Mouse (Mus musculus) bone marrow macrophage, adult 2 months (primary cell): ENCODE results near the gene Cyp2j12. TPM values are rescaled to one million over a fixed set of nuclear protein-coding genes. Genes with fewer than 3 reads are reported as not detected.
"Not testable (repeated sequence)": the region's sequence is repeated elsewhere in the genome, so short reads cannot be mapped to it uniquely, and the experiment has no call there.

ENCODE experiments used
- H3K27ac ChIP-seq: 2 replicates; pipeline ENCODE4 v1.5.1; 2012; ENCODE audit warnings: low read depth, low read length; ENCODE audit not compliant: insufficient read depth
- H3K4me1 ChIP-seq: 2 replicates; pipeline ENCODE4 v1.6.1; 2012; ENCODE audit warnings: low read length; ENCODE audit not compliant: control insufficient read depth, insufficient read depth
- H3K4me3 ChIP-seq: 2 replicates; pipeline ENCODE4 v1.5.1; 2012; ENCODE audit warnings: mild to moderate bottlenecking, low read length, moderate library complexity; ENCODE audit not compliant: insufficient read depth
- CTCF ChIP-seq: IDR thresholded peaks from 2 replicates; pipeline ENCODE4 v1.5.1; 2012; ENCODE audit warnings: low read depth, mild to moderate bottlenecking, low read length, moderate library complexity
- POLR2A ChIP-seq: IDR thresholded peaks from 2 replicates; pipeline ENCODE4 v1.6.1; 2012; ENCODE audit warnings: mild to moderate bottlenecking, low read depth, low read length, borderline replicate concordance
- polyA plus RNA-seq: library from polyadenylated mRNA; stranded (reverse); fragments of >200 nt; gene quantifications from 2 replicates; pipeline ENCODE4 v1.2.4, GENCODE M21; 2012; ENCODE audit not compliant: missing spikeins, insufficient read depth, insufficient read length

Gene Cyp2j12
- not detected in 2 replicates for polyA plus RNA-seq

DNA sequence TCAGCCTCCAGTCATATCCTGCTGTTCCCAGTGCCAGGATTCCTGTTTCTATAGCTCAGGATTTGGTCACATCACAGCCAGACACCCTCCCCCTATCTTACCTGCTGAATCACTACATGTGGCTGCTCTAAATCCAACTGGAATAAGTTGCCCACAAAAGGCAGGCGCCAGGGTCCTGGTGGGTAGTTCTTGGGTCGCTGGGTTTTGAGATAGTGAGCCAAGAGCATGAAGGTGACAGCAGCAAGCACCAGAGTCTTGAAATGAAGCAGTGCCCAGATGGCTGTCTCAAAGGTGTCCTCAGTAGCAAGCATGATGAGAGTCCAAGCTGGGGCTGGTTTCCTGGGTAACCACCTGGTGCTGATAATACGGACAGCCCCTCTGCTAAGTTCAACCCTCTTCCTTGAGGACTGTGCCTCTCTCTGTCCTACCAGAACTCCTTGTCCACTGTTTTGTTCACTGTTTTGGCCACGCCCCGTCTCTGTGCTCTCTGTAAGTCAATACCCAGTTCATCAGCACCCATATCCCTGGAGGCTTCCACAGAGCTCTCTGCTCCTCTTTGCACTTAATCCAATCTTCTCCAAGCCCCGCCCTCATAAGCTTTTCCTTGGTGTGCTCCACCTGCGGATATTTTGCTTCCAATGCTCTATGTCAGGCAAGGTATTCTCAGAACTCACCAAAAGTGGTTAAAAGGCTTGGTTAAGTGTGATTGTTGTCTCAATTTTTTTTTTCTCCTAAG, at the start of gene Cyp2j12:
Cyp2j12 (minus strand) TSS at position 421 of the 736 bp plus-strand sequence.
- TF ChIP-seq CTCF (no peak), POLR2A (no peak)
- H3K4me3 ChIP-seq, result no peak within 1 kb of the TSS
- H3K4me1 ChIP-seq, result no peaks in the 10 kb centered on the region
- H3K27ac ChIP-seq, result no peak within 1 kb of the TSS

DNA sequence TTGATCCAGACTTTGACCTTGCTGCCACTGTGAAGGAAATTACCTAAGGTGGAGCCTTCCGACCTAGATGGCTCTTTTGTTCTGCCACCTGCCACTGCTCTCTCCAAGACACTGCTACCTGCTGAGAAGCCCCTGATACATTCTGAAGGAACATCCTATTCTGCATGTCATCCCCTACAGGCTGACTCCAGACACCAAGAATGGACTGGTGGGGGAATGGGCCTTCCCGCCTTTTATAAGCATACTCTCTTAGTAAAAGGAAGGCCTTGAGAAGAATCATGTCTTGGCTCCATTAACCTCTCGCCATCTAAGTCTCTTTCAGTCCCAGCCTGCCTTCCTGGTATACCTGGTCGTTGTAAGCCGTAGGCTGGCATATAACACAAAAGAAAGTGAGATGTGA, 48.4 kb upstream of the Cyp2j12 start:
- not testable (repeated sequence) for H3K4me1 ChIP-seq, H3K27ac ChIP-seq, H3K4me3 ChIP-seq

- H3K4me1 ChIP-seq, H3K4me3 ChIP-seq, H3K27ac ChIP-seq: not testable (repeated sequence)
These were observed 47.7 kb upstream of the Cyp2j12 start for GRCm38 (mm10) chr4:96188671-96189070.

DNA sequence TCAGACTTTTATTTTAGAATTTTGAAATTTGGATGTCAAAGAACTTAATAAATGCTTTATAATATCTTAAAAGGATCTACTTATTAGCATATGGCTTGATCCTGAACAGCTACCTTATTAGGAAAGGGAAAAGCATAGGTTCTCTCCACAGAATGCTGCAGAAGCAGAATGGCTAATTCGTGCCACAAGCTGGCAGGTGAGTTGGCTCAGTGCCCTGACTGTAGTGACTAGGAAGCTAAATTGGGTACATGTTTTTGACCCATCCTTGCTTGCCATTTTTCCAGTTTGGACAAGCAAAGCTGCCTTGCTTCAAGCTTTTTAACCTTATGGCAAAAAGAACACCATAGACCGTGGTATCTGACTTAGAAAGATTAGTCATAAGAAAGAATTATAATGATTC, 47.2 kb upstream of the Cyp2j12 start:
- H3K27ac ChIP-seq, H3K4me1 ChIP-seq, H3K4me3 ChIP-seq: not testable (repeated sequence)

DNA sequence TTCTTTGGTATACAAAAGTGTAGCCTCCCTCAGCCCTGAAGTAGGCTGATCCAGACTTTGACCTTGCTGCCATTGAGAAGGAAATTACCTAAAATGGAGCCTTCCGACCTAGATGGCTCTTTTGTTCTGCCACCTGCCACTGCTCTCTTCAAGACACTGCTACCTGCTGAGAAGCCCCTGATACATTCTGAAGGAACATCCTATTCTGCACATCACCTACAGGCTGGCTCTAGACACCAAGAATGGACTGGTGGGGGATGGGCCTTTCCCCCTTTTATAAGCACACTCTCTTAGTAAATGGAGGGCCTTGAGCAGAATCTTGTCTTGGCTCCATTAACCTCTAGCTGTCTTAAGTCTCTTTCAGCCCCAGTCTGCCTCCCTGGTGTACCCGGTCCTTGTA, 43.8 kb upstream of the Cyp2j12 start:
- H3K4me3 ChIP-seq, H3K27ac ChIP-seq, H3K4me1 ChIP-seq: not testable (repeated sequence)

DNA sequence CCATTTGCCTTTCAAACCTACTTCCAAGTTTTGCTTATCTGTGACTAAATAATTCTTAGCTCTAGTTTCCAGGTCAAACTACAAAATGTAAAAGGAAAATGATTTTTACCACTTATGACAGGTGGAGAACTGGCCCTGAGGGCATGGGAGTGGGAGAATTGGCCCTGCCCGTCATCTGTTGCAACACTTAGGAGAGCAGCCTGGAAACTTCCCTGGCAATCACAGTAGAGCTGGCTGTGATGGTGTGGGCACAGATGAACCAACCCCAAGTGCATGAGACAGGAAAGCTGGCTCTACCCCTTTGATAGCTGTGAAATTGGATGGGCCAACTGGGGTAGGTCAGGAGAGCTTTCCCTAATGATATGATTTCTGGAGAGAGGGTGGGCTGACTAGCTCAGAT, 21.9 kb upstream of the Cyp2j12 start:
- TF ChIP-seq POLR2A (no peak), CTCF (no peak)
- Histone ChIP-seq H3K4me1 (no peaks in the 10 kb centered on the region), H3K27ac (no peak overlapping the region), H3K4me3 (no peak overlapping the region)

DNA sequence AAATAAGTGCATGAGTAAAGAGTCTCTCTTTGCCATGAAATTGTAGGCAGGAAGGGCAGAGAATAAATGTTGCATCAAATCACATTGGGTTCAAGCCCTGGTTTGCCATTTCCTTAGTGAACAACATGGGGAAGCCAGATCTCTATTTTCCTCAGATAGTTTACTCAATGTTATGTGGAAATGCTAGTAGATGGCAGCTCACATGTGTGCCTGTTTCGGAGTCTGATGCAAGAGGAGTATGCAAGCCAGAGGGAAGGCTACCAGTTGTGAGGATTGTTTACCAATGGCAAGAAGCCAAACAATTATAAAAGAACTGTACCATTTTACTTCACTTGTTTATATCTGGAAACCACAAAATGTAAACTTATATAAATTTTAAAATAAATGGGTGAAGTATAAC, 20.6 kb upstream of the Cyp2j12 start:
- TF ChIP-seq CTCF (no peak), POLR2A (no peak)
- H3K4me1 ChIP-seq, result no peaks in the 10 kb centered on the region
- no peak overlapping the region for H3K27ac ChIP-seq
- H3K4me3 ChIP-seq, result no peak overlapping the region

DNA sequence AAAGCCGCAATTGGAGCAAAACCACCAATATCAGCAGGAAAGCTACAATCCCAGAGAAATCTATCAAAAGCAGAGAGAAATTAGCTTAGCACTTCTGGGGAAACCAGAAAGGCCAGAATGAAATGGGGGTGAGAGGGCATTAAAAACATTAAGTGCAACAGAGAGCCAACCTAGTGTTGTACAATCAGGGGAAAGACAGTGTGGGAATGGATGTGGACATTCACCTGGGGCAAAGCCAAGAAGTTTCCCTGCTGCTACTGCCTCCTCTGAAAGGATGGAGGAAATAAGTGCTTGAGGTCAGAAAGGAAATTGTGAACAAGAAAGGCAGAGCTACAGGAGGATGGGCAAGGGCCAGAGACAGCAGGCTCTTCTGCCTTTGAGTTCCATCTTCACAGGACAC, 1.7 kb downstream of the Cyp2j12 start:
- Histone ChIP-seq H3K4me3 (no peak overlapping the region), H3K27ac (no peak overlapping the region), H3K4me1 (no peaks in the 10 kb centered on the region)
- TF ChIP-seq POLR2A, result no peak
- no peak for TF ChIP-seq CTCF

DNA sequence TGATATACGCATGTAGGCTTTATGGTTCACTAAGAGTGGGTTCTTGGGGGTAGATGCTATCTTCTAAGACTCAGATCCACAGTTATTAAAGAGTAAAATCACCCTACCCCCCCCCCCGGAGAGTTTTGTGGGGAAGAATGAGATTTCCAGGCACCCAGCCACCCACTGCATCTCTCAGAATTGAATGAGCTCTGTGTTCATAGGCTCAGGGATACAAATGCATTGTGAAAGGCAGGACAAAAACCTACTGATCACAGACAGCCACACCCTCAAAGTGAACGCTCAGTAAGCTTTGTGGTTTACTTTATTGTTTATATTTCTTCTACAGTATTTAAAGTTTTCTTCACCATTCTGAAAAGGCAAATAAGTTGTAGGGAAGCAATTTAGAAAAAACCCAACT, 6.7 kb downstream of the Cyp2j12 start:
- no peak for TF ChIP-seq POLR2A
- no peak for TF ChIP-seq CTCF
- H3K4me3 ChIP-seq, result no peak overlapping the region
- no peak overlapping the region for H3K27ac ChIP-seq
- H3K4me1 ChIP-seq, result no peaks in the 10 kb centered on the region

- Histone ChIP-seq H3K4me3 (no peak overlapping the region), H3K27ac (no peak overlapping the region), H3K4me1 (no peaks in the 10 kb centered on the region)
- TF ChIP-seq POLR2A (no peak), CTCF (no peak)
These were observed 44.1 kb downstream of the Cyp2j12 start for GRCm38 (mm10) chr4:96096841-96097240.

DNA sequence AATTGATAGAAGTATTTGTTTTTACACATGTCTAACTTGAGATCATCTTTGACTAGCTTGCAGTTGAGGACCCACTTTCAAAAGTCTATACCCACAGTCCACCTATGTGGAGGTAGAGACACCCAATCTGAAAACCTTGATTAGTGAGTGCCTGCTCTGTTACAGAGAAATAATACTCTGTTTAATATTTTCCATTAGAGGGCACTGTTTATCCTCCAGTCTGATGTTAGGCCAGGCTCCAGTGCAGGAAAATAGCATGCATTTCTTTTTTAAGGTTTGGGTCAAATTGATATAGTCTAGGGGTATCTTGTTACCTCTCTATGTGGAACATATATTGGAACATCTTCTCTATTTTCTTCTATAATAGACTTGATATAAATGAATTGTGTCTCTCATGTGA, 49.1 kb downstream of the Cyp2j12 start:
- no peak for TF ChIP-seq POLR2A
- TF ChIP-seq CTCF, result no peak
- Histone ChIP-seq H3K4me3 (no peak overlapping the region), H3K27ac (no peak overlapping the region), H3K4me1 (no peaks in the 10 kb centered on the region)

DNA sequence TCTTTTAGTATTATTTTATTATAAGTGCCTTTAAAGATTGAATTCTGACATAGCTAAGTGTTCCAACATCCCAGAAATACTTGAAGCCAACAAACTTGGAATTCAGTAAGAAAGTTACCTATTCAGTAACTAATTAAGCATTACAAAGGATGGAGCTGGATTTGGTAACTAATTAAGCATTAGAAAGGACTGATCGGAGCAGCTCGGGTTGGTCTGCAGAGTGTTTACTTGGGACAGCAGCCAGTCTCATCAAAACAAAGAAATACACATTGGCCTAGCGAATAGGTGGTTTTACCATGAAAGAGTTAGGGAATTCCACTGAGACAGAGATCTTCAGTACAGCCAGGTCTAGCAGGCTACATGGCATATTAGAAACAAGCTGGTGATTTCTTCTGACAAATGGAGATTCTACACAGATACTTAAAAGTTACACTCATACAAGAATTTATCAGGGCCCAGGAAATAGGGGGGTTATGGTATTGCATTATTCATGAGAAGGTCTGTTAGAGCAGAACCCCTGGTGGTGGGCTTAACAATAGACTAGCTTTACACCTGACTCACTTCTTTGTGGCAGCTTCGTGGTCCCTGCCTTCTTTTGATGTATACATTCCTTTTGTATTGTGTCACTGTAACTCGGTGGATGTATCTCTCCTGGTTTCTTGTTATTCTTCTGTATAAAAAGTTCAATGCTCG, 51.5 kb downstream of the Cyp2j12 start:
- not testable (repeated sequence) for H3K4me1 ChIP-seq, H3K4me3 ChIP-seq, H3K27ac ChIP-seq
